Mouse (Mus musculus): ENCODE measurements around the gene Macrod2.
A peak's percentile ranks its signal among the peaks of the same experiment; 100 is the strongest.

Gene Macrod2

DNA sequence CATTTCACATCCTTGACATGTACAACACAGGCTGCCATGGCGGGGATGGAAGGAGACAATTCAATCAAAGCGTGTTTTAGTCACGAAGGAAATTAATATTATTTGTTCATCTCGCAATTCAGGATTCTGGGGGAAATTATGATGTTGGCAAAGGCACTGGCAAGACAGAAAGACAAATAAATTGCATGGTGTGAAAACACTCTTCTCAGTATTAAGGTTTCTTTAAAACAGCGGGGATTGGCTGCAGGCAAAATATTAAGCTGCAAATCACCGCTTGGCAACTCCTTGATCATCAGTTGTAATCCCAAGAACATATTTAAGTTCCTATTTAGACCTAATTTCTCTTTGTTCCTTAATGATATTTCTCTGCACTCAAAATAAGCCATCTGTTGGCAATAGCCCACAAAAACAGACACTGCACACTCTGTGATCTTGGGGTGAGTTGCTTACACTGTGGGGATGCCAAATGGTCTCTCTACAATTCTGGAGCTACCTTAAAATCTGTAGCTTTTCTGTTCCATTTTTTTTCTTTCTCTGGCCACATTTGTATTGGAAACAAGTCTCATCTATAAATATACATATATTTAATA, 1466.7 kb downstream of the Macrod2 start:
- DNase-seq (ENCODE audit: low spot score): no peak

DNA sequence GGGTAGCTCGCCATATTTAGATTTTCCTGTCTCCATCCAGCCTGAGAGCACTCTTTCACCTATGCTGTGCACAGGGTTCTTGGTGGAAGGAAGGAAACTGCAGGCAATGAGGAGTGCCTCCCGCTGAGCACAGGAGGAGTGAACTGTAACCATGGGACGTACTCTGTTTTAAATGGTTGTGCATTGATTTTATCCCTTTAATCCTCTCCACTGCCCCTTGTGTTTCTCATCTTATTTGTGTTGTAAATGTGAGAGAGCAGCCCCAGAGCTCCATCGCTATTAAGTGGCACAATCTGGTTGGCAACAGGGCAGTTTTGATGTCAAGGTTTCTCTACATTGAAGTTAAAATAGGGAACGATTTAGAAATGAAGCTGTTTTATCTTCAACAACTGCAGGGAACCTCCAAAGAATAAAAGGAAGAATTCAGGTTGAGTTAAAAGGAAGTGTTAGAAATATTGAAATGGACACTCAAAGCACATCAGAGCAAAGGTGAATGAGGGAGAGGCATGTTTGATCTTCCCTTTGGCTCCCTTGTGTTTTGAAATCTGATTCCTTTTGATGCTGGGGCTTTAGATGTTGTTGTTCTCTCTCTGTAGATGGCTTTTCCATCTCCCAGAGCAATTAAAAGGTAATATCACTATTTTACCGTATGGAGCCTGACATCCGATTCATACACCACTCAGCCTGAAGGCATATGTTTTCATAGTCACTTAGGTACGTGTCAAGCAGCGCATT, 1467.6 kb downstream of the Macrod2 start:
- DNase-seq (ENCODE audit: low spot score): no peak

DNA sequence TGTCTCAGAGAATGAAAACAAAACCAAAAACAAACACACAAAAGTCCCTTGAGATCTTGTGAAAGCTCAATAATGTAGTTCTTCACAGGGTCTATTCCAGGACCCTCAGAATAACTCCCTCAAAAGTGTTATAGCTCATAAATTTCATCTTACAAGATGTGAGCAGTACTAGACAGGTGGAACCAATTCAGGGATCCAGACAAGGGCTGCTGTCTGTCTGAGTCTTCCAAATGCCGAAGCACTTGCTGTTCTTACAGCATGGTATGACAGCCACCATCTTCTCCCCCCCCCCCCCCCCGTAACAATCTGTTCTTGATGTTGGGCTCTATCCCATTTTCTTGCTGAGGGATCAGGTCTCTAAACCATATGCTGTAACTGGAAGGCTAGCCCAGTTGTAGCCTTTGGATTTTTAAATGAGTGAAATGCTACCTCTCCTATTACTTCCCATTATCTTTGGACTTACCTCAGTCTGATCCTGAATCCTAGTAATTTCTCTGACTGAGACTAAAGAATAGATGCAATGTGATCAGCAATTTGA, 1468.6 kb downstream of the Macrod2 start:
- DNase-seq (ENCODE audit: low spot score): no peak

DNA sequence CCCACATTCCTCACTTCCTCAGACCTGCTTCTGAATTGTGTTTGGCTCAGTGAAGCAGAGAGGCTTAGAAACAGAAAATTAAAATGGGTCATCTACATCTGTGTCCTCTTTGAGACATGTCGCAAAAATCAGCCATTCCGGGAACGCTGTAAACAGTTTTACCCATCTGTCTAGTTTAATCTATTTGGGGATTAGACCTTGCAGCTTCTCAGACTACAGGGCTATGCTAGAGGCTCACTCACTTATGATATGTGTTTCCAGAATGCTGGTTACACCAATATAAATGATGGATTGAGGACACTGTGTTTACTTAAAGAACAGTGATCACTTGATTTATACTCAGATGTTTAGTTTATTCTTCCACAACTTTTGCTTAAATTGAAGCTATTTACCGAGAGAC, 1475.8 kb downstream of the Macrod2 start:
- no peak for DNase-seq (ENCODE audit: low spot score)

DNA sequence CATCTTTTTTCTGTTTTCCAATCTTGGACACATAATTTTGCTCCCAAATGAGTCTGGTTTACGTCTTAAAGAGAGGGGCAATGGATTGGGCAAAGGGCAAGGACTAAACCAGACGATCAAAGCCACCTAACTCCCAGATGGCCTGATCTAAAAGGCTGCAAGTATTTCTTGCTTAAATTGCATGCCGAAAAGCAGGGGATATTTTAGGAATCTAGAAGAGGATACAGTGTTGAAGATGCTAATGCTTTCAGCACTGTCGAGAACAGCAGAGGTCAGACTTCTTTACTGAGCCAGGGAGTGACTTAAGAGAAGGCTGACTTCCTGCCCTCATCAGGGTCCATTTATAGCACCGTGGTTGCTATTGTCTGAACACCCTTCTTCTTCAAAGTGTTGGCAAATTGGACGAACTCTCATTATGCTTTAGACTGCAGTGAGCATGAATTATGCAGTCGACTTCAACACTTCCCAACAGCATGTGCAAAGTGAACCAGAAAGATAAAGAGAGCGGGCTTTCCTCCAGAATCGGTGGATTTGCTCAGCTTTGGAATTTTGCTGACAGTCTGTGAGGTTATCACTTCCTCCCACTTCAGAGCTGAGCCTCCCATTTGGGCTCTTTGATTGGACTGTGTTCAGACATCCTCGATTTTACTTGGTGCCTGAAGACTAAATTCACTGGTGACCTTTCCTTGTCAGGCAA, 1481.2 kb downstream of the Macrod2 start:
- no peak for DNase-seq (ENCODE audit: low spot score)

DNA sequence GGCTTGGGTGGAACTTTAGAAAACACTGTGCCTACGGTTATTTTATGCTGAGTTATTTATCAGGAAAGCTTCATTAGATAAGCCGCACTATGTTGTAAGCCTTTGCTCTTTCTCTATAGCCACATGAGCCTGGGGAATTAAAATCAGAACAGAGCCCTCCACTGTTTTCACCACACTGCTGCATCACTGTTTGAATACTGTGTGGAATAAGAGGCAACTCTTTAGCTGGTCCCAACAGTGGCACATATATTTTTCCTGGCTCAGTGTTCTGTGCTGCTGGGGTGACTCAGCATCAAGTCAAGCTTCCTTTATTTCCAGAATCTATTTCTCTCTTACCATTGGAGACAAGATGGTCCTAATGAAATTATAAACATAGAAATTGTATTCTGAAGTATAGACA, 1481.8 kb downstream of the Macrod2 start:
- DNase-seq (ENCODE audit: low spot score): no peak

DNA sequence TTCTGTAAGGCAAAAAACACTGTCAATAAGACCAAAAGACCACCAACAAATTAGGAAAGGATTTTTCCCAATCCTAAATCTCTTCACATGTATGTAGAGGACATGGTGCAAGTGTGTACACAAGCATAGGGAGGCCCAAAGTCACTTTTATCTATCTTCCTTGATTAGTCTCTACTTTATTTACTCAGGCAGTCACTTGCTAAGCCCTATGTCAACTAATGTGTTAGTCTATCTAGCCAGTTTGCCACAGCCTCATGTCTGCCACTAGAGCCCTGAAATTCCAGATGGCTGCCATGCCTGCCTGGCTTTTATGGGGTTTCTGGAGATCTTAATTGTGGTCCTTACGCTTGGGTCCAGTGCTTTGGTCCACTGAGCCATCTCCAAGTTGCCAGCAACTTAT, 1483.4 kb downstream of the Macrod2 start:
- no peak for DNase-seq (ENCODE audit: low spot score)

DNA sequence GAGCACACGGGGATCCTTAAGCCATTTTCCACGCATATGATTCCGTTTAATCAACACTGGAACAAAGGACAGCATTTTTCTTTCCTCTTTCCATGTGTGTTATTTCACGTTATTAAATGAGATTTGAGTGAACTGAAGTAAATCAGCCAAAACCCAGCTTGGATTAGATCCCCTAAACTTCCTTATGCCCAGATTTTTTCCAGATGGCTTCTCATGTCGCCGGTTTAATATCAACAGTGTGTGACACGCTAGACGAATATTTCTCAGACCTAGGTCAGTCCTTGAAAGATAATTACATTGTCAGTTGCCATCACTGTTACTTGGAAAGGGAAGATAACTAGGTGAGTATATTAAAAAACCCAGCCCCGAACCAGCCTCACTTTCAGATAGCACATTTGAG, 1484.6 kb downstream of the Macrod2 start:
- no peak for DNase-seq (ENCODE audit: low spot score)

DNA sequence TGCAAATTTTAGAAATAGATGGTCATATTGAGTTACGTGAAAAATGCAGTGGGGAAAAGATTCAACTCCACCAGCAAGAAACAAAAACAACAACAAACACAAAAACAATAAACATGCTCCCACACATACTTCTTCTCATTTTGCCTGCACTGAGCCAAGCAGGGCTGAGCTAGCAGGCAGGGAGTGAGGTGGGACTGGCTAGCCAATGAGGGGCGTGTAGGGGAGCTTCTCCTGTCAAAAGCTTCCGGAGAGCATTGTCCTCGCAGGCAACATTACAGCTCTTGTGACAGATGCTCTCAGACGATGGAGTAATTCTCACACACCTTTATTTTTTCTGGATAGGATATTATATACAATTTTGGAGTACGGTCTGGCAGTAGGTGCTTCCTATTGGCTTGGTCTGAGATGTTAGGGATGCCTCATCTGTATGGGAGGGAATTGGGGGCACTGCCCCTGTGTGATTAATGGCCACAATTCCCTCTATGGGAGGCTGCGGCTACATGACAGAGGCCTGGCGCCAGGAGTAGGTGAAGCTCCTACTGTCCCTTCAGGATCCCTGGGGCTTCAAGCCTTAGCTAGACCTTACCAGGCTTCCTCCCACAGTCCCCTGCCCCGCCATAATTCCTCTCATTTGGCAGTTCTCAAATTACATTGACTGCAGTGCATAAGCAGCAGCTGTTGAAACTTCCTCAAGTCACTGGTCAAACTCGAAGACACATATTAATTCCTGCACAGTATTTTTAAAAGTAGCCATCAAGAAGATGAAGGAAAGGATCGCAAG, 1491.8 kb downstream of the Macrod2 start:
- DNase-seq (ENCODE audit: low spot score): no peak

DNA sequence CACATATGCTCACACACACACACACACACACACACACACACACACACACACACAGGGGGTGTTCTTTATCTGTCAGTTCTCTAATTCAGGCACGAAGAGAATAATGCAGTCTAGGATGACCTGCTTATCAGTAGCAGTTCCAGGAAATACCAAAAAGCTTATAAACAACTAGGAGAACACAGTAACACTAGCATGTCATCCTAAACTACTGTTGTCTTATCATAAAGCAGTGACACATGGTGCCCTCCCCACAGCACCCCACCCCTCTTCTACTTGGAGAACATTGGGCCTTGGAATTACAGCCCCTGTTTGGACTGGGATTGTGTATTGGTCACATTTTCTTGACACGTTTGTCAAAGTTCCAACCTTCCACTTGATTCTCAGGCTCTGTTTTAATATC, 1494.4 kb downstream of the Macrod2 start:
- peak; percentile 1 for DNase-seq (ENCODE audit: low spot score)

DNA sequence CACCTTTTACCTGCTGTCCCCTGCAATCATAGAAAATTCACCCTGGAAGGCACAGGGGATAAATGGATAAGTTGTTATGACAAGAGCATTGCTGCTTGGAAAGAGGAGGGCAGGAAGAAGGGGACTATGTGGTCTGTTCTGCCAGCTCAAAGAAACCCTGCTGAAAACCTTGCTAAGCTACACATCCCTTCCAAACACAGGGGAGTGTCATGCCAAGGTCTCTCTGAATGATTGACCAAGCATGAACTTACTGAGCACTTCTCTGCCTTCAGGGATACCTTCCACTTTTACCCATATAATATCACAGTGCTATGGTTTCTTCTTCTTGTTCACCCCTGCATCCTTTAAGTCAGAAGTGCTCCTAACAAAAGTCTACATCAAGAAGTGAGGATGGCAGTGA, 1502.8 kb downstream of the Macrod2 start:
- DNase-seq (ENCODE audit: low spot score): no peak

DNA sequence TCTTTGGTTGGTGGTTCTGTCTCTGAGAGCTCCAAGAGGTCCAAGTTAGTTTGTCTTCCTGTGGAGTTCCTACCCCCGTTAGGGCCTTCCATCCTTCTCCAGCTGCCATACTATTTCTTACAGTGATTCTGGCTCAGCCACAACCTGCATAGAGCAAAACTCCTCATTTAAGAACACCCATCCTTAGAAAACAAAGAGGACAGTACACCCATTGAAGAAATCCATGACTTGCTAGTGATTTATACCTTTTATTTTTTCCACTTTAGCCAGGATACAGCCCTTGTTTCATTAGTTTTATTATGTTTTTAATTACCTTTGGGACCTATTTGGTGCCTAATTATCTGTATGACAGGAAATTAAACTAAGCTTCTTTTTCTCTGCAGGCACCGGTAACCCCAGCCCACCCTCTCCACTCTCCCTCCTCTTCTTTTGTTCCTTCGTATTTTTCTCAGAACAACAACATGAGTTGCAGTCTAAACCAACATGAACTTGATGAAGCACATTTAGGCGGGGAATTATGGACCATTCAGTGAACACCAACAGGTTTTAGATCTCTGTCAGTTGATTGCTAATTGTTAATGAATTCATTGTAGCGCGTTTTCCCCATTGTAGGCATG, 1516.8 kb downstream of the Macrod2 start:
- DNase-seq (ENCODE audit: low spot score): no peak

DNA sequence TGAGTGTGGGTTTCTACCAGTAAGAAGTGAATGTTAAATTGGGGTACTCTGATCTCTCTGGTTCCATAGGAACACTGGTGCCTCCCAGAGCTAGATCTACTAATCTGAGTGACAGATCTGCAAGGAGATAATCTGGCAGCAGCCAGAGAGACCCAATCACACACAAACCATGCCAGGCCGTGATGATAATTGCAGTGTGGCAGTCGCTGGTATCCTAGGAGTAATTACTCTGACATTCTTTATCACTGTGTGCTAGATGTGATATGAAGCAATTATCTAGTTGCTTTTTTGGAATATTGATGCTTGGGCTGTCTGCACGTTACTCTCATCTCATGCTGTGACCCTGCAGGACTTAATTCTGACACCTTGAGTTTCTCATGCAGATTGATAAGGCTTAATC, 1518.4 kb downstream of the Macrod2 start:
- DNase-seq (ENCODE audit: low spot score): no peak

DNA sequence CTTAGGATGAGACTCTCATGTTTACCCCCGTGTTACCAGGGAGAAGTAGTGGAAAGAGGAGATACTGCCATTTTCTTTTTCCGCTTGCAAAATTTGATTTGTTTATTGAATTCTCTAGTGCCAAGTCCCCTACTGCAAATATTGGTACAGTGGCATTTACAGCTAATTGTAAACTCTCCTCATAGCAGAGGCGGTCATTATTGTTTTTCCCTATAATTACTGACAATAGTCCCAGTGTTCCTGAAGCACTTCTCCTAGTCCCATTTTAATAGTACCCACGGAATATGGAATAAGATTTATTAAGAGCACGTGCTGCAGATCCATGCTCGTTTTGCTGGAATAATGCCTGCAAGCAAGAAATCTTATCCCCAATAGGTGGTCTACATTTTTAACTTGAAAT, 1518.8 kb downstream of the Macrod2 start:
- DNase-seq (ENCODE audit: low spot score): no peak

DNA sequence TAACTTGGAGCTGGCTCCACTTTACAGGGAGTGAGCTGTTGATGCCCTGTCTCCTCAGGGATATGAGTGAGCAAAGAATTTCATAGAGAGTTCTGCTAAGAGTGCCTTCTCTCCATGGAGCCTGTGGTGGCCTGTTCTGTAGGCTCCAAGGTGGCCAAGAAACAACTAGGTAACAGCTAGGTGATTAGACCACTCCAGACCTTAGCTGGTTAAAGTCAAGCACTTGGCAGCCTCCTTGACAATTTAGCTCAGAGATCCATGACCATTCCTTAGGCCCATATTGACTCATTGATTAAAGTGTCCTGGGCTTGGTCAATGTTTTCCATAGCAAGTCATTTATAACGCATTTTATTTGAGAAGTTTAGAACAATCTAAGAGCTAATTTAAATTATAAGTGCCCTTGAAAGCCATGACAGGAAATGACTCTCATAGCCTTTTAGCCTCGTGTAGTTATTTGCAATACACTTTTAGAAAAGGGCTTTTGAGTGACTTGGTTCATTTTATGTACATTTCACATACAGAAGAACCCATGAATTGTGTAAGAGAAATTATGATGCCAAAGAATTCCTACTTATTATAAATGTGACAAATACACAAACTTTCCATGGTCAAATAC, 1525.4 kb downstream of the Macrod2 start:
- no peak for DNase-seq (ENCODE audit: low spot score)

DNA sequence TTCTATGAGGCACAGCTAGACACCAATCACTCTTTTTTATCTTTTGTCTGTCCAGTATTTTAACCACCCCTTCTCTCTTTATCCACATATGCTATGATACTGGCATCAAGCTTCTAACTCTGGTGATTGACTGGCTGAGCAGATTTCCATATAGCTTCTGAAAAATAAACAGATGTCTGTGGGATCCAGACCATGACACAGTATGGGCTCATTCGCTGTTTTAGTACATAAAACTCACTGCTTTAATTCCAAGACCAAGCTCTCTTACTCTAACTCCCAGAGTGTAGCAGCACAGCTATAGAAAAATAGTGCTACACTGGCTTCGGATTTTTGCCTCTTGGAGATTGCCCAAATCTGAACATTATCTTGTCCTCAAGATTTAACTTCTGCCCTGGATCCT, 1540.0 kb downstream of the Macrod2 start:
- no peak for DNase-seq (ENCODE audit: low spot score)

DNA sequence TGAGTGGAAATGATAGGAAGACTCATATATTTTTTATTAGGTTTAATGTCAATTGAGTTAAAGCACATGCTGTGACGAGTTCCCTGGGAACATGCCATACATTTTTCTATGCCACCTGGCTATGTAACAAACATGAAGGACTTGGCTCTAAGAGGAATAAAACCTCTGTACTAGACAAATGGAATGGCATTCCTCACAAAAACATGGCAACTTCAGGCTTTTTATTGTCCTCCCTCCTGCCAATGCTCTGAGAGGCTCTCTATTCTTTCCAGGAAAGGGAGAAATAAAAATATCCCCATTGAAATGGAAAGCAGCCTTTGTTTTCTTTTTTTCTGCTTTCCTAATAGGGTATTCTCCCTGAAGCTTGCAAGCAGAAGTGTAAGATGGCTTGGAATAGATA, 1559.7 kb downstream of the Macrod2 start:
- no peak for DNase-seq (ENCODE audit: low spot score)

DNA sequence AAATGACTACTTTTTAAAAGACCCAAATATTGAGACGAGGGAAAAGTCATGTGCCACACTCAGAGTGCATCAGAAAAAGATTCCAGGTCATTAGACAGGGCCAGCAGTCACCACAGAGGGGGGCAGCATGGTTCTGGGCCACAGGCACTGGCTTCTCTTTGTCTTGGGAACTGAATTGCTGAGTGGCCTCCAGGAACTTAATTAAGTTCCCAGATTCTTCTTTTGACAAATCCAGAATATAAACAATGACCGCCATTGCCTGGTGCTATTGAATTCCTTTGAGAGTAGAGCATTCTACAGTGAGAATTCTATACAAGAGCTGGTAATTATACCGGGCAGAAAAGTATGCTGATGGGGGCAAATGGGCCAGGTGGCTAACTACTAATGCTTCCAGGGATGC, 1560.1 kb downstream of the Macrod2 start:
- DNase-seq (ENCODE audit: low spot score): no peak

DNA sequence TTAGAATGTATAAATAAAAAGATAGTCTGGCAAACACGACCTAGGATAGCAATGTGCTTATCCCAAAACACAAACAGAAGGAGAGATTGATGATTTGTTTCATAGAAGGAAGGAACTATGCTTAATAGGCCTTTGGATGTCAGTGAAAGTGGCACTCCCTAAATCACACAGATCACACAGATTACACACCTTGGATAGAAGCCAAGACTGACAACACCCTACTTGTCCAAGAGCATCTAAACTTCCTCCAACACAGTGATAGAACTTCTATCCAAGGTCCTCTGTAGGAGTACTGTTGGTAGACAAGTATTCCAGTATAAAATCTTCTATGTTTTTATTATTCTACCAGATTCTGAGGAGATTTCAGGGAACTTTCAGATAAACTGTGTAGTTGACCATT, 1567.8 kb downstream of the Macrod2 start:
- DNase-seq (ENCODE audit: low spot score): no peak

DNA sequence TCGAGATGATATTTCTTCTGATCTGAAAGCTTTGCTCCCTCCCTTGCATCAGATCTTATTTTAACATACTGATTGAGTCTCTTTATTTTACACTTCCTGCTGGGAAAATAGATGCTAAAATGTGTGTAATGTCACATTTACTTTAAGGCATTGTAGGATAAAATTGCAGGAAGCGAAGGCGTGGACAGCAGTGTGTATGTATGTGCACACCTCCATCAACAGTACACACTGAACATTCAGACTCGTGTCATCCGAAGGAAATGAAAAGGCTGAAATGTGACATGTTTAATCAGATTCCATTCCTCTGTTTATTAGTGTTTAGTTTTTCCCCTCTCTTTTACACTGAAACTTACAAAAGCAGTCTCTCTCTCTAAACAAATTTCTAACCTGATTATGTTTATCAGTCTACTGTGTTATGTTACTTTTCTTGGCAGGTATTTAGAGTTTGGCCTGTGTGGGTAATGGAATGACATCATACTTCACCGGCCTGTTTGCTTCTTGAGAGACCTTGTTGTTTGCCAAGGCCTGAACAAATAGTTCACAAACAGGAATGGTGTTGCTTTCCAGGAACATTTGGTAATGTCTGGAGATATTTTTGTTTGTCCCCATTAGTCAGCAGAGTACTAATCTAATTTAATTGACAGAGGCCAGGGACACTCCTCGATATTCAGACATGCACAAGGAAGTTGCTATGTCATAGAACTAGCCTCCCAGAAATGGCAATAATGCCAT, 1588.7 kb downstream of the Macrod2 start:
- no peak for DNase-seq (ENCODE audit: low spot score)

DNA sequence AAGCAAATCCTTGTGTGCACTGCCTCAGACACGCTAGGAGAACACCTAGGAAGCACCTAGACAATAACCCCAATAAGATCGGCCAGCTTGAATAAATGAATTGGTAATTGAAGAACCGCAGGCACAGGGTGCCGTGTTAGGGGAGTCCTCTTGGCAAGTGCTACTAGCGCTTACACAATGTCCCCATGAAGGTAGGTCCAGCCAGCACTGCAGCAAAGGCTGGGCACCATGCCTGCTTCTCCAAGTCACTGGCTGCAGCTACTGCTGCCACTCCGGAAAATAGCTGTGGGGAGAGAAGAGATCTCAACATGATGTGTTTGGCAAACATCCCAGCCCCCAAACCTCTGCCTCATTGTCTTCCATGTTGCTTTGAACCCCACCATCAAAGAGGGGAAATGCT, 1603.8 kb downstream of the Macrod2 start:
- no peak for DNase-seq (ENCODE audit: low spot score)
